Mouse (Mus musculus): ENCODE results near the gene Pde1a.

DNA sequence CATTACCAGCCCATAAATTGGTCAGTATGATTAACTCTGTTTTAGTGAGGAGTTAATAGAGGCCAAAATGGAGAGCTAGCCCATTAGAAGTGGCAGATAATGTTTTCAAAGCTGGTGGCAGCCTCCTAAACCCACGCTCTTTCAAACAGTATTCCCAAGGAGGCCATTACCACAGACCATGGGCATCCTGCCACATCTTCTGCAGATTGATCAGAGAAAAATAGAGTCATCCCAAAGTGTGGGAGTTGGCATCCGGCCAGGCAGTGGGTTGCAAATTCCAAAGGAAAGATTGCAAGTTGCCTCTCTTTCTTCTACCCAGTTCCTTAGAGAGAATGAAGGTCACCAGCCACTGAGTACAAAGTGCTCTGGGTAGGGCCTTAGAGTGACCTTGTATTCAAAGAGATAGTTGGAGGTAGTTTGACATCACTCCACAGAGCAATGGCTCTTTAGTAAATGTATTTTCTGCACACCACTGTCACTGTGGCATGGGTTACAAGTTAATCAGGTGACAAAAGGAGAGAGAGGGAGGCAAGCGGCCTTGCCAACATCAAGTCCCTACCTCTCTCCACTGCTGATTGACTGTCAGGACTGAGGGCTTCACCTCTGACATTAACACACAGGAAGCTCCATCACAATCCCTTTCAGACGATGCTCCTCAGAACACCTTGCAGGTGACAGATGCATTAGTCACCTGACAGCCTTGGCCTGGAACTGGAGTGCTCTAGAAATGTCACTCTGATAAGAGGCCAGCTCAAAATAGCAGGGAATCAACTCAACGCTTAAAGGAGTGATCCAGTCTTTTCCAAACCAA, 237.3 kb downstream of the Pde1a start:
- TF ChIP-seq CTCF (IDR thresholded peaks at IDR 0.05; ENCODE audit: borderline replicate concordance, extremely low read depth, insufficient read depth, insufficient read length), result no peak
- no peak for TF ChIP-seq POLR2A (IDR thresholded peaks at IDR 0.05; ENCODE audit: borderline replicate concordance, extremely low read depth, insufficient read depth, insufficient read length, poor library complexity, severe bottlenecking)

Measured in brain, embryonic 14.5 days (tissue).